Mouse (Mus musculus): ENCODE data around the gene 2210407C18Rik.

2210407C18Rik gene

DNA sequence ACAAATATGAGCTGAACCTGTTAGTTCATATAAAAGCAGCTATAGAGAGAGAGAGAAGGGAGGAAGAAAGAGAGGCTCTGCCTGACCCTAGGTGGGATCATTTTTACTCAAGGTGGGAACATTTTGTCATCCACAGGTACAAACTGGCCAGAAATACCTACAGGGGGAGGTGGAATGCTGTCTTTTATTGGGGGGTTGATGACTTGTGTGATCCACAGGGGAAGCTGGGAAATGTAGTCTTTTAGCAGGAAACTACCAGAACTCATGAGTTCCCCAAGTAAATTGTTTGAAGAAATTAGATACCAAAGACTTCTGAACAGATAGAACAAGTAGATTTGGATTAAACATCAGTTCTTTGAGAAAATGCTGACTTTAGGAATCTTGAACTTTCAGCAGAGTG lies 13.8 kb downstream of the 2210407C18Rik start:
- DNase-seq (ENCODE audit: low spot score), result no peak

DNA sequence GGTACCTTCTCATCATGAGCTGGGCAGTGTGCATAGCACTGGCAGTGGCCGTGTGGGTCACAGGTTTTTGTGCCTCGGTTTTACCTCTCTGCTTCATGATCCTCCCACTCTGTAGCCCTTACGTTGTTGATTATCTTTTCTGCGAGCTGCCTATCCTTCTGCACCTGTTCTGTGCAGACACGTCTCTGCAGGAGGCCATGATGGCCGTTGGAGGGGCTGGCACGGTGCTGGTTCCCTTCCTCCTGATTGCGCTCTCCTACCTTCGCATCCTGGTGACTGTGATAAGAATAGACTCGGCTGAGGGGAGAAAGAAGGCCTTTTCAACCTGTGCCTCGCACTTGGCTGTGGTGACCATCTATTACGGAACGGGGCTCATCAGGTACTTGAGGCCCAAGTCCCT lies 18.0 kb downstream of the 2210407C18Rik start:
- DNase-seq (ENCODE audit: low spot score), result no peak

DNA sequence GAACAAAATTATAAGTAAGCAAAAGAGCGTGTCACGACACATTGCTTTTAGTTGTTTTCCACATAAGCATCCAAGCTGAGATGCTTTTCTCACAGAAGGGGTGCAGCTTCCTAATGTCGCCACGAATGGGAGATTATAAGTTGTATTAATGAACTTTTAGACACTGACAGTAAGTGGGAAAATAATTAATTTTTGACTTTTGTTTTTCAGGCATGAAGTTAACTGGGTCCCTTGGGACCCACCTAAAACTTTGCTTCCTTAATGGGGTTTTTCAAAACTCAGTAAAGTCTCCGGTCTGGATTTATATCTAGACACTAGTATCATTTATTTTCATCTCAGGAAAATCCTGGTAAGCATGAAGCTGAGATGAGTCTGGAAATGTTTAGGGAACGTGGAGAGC lies 21.1 kb downstream of the 2210407C18Rik start, which contains the start of gene Olfr324:
Olfr324 (plus strand) TSS at position 301 of the 400 bp plus-strand sequence.
- DNase-seq (ENCODE audit: low spot score), result no peak

DNA sequence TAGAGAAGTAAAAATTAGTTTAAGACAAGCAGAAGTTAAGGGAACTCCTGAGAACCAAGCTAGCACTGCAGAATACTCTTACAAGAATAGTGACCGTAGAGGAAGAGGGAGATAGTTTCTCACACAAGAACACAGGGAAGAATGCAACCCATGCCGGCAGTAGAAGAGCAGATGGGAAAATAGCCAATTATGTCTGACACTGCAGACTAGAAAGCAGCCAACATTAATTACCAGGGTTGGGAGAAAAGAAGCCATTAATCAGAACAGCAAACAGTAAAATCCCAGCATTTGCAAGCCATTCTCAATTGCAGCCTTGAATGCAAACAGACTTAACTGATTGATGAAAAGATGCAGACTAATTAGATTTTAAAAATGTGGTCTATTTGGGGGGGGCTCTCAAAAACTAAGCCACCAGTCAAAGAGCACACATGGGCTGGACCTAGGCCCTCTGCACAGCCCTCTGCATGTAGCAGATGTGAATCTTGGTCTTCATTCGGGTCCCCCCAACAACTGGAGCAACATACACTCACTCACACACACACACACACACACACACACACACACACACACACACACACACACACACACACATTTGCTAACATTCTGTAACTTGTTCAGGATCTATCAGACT lies 27.1 kb downstream of the 2210407C18Rik start:
- DNase-seq (ENCODE audit: low spot score), result no peak

DNA sequence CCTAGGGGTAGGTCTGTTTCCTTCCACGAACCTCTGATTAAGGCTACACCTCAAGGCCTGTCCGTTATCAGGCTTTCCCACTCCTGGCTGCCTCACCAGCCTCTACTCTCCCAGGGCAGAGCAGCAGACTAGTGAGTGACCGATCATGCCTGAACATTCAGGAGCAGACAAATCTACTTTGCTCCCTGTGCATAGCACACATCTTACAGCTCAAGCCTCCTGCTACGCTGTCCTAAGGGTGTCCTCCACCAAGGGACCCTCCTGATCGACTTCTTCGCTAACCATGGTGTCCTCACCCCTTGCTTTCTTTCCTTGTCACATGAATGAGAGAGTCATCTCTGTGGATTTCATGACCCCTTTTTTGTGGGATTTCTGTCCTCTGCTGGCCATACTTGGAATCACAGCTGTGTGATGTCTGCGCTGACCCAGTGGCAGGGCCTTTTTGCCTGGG lies 28.0 kb downstream of the 2210407C18Rik start:
- peak; percentile 55 for DNase-seq (ENCODE audit: low spot score)

DNA sequence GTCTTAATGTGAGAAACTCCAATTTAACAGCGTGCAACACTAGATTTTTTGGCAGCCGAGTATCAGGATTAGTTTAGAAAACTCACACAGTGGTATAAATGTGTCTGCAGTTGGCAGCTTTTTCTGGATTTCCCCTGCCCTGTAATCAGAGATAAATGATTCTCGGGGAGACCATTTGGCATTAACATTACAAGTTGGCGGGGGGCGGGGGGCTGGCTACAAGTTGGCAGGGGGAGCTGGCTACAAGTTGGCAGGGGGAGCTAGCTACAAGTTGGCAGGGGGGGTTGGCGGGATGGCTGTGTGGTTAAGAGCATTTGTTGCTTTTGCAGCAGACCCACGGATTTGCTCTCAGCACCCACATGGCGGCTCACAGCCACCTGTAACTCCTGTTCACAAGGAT lies 37.2 kb downstream of the 2210407C18Rik start:
- no peak for DNase-seq (ENCODE audit: low spot score)

DNA sequence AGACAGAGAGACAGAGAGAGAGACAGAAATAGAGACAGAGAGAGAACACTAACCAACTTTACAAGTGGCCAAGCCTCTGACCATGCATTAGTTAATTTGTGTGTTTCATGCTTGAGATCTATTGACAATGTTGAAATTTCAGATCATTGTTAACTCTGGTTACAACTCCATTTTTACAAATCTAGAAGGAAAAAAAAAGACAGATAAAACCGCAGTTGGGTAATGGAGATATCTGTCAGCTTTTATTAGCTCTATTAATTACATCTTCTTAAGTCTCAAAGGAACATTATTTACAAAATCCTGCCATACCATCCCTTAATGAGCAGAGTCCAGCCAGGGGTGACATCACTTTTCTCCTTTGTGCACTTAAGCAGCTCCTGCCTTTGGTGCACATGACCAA lies 38.4 kb downstream of the 2210407C18Rik start, which contains the start of gene Olfr325:
Olfr325 (plus strand) TSS at position 301 of the 400 bp plus-strand sequence.
- no peak for DNase-seq (ENCODE audit: low spot score)

DNA sequence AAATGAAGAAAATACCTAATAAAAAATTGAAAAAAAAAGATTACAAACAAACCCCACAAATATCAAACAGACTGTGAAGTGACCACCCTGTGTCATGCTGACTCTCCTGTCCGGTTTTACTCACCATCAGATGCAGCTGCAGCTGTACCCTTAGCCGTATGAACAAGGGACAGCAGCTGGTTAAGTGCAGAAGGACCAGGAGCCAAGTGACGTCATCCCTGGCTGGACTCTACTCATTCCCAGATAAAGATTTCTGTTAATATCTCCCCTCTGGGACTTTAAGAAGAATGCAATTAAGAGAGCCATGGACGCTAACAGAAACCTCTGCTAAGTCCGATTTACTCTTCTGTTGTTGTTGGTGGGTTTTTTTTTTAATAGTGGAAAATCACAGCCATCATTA lies 45.5 kb downstream of the 2210407C18Rik start, which contains the start of gene Olfr224:
Olfr224 (minus strand) TSS at position 149 of the 400 bp plus-strand sequence.
- DNase-seq (ENCODE audit: low spot score), result no peak
